Mouse (Mus musculus): ENCODE measurements at regions not wholly inside any gene's neighbourhood (a gene's known extent, or its start where the extent isn't known, plus 50 kb on each side); places are given as distances from the start of the nearest gene placed in this dataset.

- H3K9me3 ChIP-seq (replicated peaks; ENCODE audit: control insufficient read depth, low read length), result no peaks in the 10 kb centered on the region
- H3K36me3 ChIP-seq (replicated peaks; ENCODE audit: control insufficient read depth, insufficient read depth, low read depth, low read length), result no peaks in the 10 kb centered on the region
- no peak overlapping the region for H3K9ac ChIP-seq (replicated peaks; ENCODE audit: low read length)
- H3K4me2 ChIP-seq (ENCODE audit: low read depth, low read length), result no peak overlapping the region
- ATAC-seq (replicated peaks; ENCODE audit: insufficient number of reproducible peaks, low FRiP score, low TSS enrichment, low read depth), result no peak
- H3K27ac ChIP-seq (replicated peaks; ENCODE audit: low read depth, low read length), result no peak overlapping the region
- H3K27me3 ChIP-seq (ENCODE audit: control insufficient read depth, insufficient read depth, low read length), result no peaks in the 10 kb centered on the region
- no peak overlapping the region for H3K4me3 ChIP-seq (ENCODE audit: low read depth, low read length)
- 61% methylated on average over 1 of the region's 1 CpGs for WGBS
- H3K4me1 ChIP-seq (ENCODE audit: control insufficient read depth, insufficient read depth, low read length), result no peaks in the 10 kb centered on the region
- DNase-seq (ENCODE audit: low spot score), result peak; percentile 25
Observed at GRCm38 (mm10) chr8:6891456-6891855, 1769.6 kb downstream of the Efnb2 start.

GRCm38 (mm10) chr8:6886779-6887402 is 1774.2 kb downstream of the Efnb2 start:
- no peak for ATAC-seq (replicated peaks; ENCODE audit: insufficient number of reproducible peaks, low FRiP score, low TSS enrichment, low read depth)
- no peak overlapping the region for H3K27ac ChIP-seq (replicated peaks; ENCODE audit: low read depth, low read length)
- 86% methylated on average over 5 of the region's 5 CpGs for WGBS
- H3K4me1 ChIP-seq (ENCODE audit: control insufficient read depth, insufficient read depth, low read length), result no peaks in the 10 kb centered on the region
- H3K9me3 ChIP-seq (replicated peaks; ENCODE audit: control insufficient read depth, low read length), result no peaks in the 10 kb centered on the region
- H3K9ac ChIP-seq (replicated peaks; ENCODE audit: low read length), result no peak overlapping the region
- H3K4me2 ChIP-seq (ENCODE audit: low read depth, low read length), result no peak overlapping the region
- no peak overlapping the region for H3K4me3 ChIP-seq (ENCODE audit: low read depth, low read length)
- no peaks in the 10 kb centered on the region for H3K27me3 ChIP-seq (ENCODE audit: control insufficient read depth, insufficient read depth, low read length)
- no peaks in the 10 kb centered on the region for H3K36me3 ChIP-seq (replicated peaks; ENCODE audit: control insufficient read depth, insufficient read depth, low read depth, low read length)
- DNase-seq (ENCODE audit: low spot score), result no peak

GRCm38 (mm10) chr8:6884828-6885227 is 1776.2 kb downstream of the Efnb2 start:
- no peaks in the 10 kb centered on the region for H3K4me1 ChIP-seq (ENCODE audit: control insufficient read depth, insufficient read depth, low read length)
- no peak for ATAC-seq (replicated peaks; ENCODE audit: insufficient number of reproducible peaks, low FRiP score, low TSS enrichment, low read depth)
- H3K27me3 ChIP-seq (ENCODE audit: control insufficient read depth, insufficient read depth, low read length), result no peaks in the 10 kb centered on the region
- H3K36me3 ChIP-seq (replicated peaks; ENCODE audit: control insufficient read depth, insufficient read depth, low read depth, low read length), result no peaks in the 10 kb centered on the region
- no peak overlapping the region for H3K27ac ChIP-seq (replicated peaks; ENCODE audit: low read depth, low read length)
- H3K9me3 ChIP-seq (replicated peaks; ENCODE audit: control insufficient read depth, low read length), result no peaks in the 10 kb centered on the region
- H3K9ac ChIP-seq (replicated peaks; ENCODE audit: low read length), result no peak overlapping the region
- DNase-seq (ENCODE audit: low spot score), result no peak
- H3K4me3 ChIP-seq (ENCODE audit: low read depth, low read length), result no peak overlapping the region
- no peak overlapping the region for H3K4me2 ChIP-seq (ENCODE audit: low read depth, low read length)

GRCm38 (mm10) chr8:6882626-6883025 is 1777.5 kb upstream of the Slc10a2 start:
- no peak for ATAC-seq (replicated peaks; ENCODE audit: insufficient number of reproducible peaks, low FRiP score, low TSS enrichment, low read depth)
- Histone ChIP-seq H3K4me1 (ENCODE audit: control insufficient read depth, insufficient read depth, low read length) (no peaks in the 10 kb centered on the region), H3K27ac (replicated peaks; ENCODE audit: low read depth, low read length) (no peak overlapping the region), H3K9ac (replicated peaks; ENCODE audit: low read length) (no peak overlapping the region), H3K4me2 (ENCODE audit: low read depth, low read length) (no peak overlapping the region), H3K27me3 (ENCODE audit: control insufficient read depth, insufficient read depth, low read length) (no peaks in the 10 kb centered on the region), H3K4me3 (ENCODE audit: low read depth, low read length) (no peak overlapping the region), H3K36me3 (replicated peaks; ENCODE audit: control insufficient read depth, insufficient read depth, low read depth, low read length) (no peaks in the 10 kb centered on the region), H3K9me3 (replicated peaks; ENCODE audit: control insufficient read depth, low read length) (no peaks in the 10 kb centered on the region)
- DNase-seq (ENCODE audit: low spot score), result no peak
- WGBS, result 84% methylated on average over 4 of the region's 4 CpGs
